Mouse (Mus musculus) erythroid progenitor cell, adult 5-6 weeks (primary cell): ENCODE results near the gene Kctd5. TPM values are rescaled to one million over a fixed set of nuclear protein-coding genes. Genes with fewer than 3 reads are reported as not detected.

ENCODE experiments used
- ATAC-seq: replicated peaks from 2 replicates; pipeline ENCODE4 v1.8.0; 2016; ENCODE audit warnings: moderate number of reproducible peaks, mild to moderate bottlenecking, moderate TSS enrichment, inconsistent platforms; ENCODE audit not compliant: poor library complexity, low FRiP score, severe bottlenecking
- total RNA-seq, 2 experiments: library from RNA; stranded (forward) in 1 of 2; stranded (reverse) in 1 of 2; fragments of 150-400 nt in 1 of 2; fragments of 186-747, 209-891 nt in 1 of 2; gene quantifications; 2 replicates each; pipeline versions ENCODE4 v1.2.3 to v1.2.4; 2015 to 2017; ENCODE audit warnings: low replicate concordance in 2 of 2

The Kctd5 gene
- total RNA-seq, 2 experiments from 2014 or later = 5.0 to 8.0 TPM

DNA sequence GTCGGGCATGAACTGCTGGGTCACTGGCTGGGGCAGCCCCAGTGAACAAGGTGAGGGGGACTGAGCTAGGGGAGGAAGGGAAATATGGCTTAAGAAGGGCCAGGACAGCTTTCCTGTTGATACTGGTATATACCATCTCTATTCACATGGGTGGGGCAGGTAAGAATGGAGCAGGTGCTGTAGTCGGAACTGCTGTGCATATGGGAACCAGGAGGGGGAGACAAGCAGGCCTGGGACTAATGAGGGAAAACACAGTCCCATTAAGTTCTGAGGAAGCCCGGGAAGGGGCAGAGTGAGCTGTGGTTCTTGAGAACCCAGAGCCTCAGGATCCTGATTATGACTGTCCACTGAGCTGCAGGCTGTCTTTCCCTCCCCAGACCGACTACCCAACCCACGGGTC, 28.8 kb downstream of the Kctd5 start:
- ATAC-seq = no peak

DNA sequence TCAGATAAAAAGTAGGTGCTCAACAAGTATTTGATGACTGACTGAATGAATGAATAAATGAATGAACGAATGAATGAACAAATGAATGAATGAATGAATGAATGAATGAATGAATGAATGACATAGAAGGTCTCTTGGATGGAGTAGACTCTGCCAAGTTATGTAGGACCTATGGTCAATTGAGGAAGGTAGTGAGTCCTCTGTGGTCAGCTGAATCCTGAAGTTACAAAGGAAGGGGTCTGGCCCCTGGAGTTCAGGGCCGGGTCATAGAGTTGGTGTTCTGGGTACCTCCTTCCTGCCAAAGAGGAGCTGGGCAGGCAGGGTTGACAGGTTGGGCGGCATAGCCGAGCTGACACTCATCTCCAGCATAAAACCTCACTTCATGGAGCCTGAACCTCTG, 35.4 kb downstream of the Kctd5 start, which contains the start of gene Prss27:
Gene Prss27 (plus strand): TSS at position 301 of the 400 bp plus-strand sequence.
- ATAC-seq = no peak

DNA sequence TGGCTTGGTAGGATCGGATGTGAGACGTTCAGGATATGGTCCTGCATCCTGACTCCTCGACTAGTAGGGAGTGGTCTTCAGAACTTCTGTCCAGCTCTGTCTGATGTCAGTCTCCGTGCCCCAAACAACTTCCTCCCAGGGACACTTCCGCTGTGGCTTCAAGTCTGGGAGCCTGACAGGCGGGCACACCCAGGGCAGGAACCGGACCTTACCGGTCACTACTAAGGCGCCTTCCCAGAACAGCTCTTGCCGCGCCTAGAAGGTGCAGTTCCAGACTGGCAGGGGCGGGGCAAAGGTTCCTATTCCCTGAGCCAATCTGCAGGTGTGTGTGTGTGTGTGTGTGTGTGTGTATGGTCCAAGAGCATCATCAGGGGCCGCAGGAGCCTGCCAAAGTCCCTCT, 35.9 kb downstream of the Kctd5 start:
- ATAC-seq = no peak; the same call in 1 of the 2 replicates

DNA sequence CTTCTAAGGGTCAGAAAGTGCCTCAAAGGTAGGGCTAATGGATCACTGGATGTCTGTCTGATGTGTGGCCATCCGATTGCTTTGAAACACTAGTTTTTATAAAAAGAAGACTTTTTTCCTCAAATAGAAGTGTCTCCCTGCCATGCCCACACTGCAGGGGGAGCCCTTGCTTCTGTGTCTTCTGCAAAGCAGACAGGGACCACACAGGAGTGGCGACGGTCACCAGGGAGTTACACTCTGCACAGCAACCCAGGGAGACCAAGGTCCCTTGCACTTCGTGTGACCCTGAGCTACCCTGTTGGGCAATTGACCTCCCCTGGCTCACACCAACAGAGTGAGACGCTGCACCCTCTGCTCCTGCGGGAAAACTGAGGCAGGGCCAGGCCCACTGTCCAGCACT, 36.3 kb downstream of the Kctd5 start:
- ATAC-seq = 0 out of 2 replicates have a peak, but pooled peaks have one; percentile 15

DNA sequence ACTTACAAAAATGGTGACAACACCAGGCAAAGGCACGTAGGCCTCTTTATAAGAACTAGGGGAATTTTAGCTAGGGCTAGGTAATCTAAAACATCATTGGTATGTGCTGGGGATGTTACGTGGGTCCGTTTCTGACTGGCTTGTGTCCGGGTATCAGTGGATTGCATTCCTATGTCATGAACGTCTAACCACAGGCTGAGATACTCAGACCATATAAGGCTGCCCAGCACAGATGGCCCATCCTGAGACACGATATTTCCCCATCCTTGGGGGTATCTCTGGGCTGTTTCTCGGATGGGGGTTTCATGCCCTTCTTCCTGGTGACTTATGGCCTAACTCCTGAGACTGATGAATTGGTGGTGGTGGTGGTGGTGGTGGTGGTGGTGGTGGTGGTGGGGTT, 38.2 kb downstream of the Kctd5 start:
- no peak for ATAC-seq

DNA sequence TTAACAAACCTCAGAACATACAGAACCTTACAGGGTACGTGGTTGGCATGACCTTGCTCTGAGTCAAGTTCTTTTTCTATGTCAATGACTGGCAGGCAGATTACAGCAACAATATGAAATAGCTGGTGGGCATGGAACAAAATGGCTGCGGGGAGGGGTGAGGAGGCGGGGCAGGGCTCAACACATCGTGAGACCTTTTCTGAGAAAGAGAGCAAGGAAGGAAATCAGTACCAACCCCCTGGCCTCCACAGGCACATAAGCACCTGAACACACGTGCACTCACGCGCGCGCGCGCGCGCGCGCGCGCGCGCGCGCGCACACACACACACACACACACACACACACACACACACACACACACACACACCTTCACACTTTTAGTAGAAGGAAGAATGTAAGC, 42.7 kb downstream of the Kctd5 start:
- no peak for ATAC-seq

DNA sequence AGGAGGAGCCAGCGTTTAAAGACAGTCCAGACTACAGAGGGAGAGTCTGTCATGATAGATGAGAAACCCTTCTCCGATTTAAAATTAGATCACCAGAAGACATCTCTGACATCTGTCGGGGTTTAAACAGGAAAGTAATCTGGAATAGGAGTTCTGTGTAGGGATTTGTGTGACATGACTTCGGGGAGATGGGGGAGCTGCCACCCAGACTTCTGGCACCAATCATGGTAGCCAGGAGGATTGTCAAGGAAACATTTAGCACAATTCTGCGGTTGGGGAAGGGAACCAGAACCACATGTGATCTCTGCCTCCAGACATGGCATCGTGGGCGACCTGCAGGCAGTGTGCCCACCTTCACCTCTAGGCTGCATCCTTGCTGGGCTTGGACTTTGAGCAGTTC, 43.8 kb downstream of the Kctd5 start:
- no peak for ATAC-seq

DNA sequence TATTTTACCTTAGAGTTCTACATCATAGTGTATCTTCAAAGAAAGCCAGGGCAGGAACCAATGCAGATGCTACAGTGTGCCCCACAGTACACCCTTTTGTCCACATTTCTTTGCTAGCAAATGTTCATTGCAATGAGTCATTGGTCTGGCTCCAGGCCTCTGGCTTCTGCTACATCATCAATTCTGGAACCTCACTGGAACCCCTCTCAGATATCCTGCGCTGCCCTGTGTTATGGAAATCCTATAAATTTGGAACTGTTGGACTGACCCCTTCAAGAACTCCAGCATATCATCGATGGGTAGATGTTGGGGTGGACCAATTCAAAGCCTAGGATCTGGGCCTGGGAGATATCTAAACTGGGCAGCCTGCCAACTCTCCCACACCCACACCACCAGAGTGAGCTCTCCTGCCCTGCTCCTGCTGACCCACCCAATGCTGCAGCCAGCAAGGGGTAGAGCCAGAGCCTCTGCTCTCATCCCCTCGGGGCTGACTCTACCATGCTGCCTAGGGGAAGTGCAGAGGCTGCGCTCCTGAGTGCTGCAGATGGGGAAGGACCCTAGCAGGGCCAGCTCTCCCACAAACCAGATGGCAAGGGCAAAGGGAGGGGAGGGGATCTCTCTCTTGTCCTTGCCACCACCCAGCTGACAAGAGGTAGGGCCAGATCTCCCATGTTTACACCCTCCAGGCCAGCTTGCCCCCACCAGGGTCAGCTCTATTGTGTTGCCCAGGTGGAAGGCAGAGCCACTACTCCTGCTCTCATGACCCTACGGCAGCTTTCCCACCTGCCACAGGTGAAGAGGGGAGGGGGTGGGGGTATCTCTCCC, 51.7 kb downstream of the Kctd5 start:
- peak; percentile 98 for ATAC-seq

DNA sequence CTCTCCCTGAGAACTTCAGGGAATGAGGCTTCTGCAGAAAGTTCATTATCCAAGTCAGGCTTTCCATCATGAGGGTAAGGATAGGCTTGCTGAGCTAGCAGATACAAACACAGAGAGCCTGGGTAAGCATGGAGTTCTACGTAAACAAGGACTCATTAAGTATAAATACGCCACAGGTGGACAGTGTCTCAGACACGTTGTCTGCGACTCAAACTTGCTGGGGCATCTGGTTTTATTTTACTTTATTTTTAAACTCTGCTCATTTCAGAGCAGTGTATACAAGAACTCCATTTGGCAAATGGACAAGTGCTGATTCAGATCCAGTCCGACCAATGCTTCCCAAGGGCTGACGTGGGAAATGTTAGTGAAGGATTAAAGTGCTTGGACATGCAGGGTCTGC, 52.6 kb downstream of the Kctd5 start:
- ATAC-seq = no peak

DNA sequence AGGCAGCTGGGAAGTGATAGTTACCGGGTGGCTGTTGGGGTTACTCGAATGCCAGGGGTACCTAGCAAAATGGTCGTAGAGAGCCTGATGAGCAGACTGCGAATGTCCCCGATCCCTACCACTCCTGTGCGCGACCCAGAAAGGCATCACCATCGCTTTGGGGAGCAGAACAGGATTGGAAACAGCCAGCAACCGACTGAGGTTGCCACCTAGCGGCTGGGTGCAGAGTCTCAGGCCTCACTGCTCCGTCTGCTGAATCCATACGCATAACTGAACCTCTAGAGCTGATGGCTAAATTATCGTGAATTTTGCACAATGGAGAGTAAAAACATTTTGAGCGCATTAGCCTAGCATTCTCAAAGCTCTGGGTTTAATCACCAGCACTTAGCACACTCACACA, 57.6 kb downstream of the Kctd5 start:
- ATAC-seq = peak; percentile 79; the same call in 1 of the 2 replicates

DNA sequence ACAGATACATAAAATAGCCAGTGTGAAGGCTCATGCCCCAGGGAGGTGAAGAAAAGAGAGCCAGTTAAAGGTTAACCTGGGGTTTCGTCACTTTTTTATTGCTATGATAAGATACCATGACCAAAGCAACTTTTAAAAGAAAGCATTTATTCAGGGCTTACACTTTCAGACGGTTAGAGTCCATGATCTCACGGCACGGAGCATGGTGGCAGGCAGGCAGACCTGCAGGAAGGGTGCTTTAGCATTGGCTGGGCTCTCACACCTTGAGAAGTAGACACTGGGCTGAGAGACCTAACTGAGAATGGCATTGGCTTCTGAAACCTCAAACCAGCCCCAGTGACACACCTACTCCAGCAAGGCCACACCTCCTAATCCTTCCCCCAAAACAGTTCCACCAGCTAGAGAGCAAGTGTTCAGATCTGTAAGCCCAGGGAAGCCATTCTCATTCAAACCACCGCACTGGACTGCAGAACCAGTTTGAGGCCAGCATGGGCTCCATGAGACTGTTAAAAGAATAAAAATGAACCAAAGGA, 58.8 kb downstream of the Kctd5 start:
- no peak for ATAC-seq

DNA sequence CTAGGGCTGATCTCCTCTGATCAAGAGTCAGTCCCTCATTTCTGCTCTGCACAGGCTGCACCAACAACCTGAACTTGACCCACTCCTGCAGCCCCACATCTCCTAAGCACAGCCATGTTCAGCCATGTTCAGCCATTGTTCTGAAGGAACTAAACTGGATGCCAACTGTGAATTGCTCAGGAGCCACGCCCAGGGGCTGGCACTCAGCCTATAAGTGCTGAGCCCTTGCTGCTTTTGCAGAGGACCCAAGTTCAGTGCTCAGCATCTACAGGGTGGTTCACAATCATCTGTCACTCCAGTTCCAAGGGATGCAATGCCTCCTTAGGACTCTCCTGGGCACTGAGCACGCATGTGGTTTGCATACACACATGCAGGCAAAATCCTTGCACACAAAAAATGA, 60.4 kb downstream of the Kctd5 start:
- ATAC-seq = no peak

DNA sequence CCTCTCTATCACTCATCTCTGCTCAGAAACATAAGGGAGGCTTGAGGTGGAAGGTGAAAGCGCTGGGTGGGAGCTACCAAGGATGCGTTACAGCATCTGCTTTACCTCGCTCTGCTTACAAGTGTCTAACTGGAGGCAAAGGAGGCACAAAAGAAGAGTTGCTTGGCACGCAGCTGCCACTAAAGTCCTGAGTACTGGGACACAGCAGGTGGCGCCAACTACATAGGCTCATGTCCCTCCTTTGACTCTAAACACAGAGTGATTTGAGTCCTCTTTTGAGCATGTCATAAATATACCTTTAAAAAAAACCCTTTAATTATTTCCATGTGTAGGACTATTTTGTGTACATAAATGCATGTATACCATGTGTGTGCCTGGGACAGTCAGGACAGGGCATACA, 63.7 kb downstream of the Kctd5 start:
- ATAC-seq = no peak

DNA sequence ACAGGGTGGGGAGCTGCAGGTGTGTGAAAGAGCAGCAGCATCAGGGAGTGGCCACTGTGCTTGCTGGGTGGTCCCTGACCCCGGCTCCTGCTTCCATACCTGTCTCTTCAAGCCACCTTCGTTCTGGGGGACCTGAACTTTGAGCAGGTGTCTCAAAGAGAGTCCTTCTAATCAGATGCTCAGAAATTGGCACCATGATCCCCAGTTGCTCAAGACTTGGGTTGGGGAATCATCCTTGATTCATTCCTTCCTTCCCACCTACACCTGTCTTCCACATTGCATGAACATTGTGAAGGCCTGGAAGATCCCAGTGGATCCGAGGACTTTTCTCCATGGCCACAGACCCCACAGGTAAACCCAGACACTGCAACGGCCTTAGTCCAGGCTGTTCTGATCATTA, 65.2 kb downstream of the Kctd5 start:
- no peak for ATAC-seq

DNA sequence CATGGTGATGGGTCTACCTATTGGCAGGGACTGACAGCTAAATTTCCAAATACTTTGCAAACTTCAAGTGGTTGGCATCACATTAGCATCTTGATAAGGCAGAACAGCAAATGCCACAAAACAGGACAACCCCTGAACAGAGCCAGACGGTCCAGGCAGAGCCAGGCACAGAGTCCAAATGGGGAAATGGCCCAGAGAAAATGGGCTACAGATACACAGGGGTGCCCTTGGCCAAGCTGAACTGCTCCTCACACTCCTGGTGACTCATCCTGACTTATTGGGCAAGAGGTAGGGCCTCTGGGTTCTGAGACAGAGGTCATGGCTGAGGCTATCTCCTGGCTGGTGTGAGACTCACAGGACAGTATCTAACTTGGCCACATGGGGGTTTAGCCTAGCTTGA, 65.9 kb downstream of the Kctd5 start:
- no peak for ATAC-seq

DNA sequence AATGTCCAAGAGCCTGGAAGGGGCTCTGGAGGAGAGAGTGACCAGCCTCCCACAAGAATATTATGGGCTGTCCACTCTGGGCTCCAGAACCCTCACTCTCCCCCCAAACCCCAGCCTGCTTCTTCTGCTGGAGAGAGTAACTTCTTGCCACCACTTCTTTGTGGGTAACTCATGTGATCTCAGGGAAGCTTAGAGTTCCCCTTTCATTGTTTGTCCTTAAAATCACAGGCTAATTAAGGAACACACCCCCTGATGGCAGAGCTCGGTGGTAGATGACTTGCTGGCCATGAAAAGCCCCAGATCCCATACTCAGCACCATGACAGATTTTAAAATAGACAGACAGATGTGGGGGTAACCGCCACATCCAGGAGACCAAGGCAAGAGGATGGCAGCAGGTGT, 66.4 kb downstream of the Kctd5 start:
- no peak for ATAC-seq

DNA sequence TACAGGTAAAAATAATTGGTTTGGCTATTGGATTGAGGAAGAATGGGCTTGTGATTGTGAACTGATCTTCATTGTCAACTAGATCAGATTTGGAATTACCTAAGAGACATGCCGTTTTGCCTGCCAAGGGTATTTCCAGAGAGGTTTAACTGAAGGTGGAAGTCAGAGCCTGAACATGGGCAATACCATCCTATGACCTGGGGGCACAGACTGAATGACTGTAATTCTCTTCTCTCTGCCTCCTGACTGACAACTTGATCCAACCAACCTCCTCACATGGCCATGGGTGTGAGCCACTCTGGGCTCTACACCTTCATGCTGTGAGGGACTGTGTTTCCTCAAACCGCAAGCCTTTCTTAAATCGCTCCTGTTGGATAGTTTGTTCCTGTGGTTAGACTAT, 68.2 kb downstream of the Kctd5 start:
- ATAC-seq = no peak

DNA sequence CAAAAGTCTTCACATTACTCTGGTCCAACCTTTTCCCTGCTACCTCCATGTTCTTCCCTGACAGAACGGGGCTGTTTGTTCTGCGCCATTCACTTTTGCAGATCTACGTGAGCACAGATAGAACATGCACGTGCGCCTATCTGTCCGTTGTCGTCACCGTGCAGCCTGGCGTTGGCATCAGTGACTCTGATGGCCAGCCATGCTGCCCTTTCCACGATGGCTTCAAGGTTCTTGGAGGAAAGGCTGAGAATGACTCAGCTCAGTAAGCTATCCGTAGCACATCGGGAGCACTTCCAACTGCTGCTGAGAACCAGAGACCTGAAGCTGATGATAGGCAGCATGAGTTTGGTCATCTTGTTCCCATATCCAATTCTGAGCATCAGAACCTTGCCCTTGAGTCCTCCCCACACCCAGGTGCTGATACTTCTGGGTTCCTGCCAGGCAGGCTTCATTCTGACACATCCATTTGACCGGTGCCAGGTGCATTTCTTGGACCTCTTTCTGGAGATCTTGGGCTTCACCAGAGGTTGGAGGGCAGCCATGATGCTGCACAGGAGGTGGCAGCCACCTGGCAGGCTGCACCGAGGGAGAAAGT, 69.1 kb downstream of the Kctd5 start:
- no peak for ATAC-seq

DNA sequence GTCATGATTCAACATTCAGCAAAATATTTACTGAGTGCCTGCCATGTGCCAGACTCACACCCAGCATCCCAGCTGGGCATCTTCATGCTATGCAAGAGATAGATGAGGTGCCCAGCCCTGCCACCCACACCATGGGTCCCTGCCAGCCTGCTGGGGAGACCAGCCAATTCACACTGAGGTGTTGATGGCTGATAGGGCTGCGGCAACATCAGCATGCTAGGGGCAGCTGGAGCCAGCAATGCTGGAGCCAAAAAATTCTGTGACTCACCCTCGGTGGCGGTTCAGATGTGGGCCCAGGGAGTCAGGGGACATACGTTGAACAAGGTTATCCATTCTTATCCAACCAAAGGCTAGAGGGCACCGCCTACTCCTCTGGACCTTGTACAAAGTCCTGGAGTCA, 72.9 kb downstream of the Kctd5 start:
- ATAC-seq = no peak

DNA sequence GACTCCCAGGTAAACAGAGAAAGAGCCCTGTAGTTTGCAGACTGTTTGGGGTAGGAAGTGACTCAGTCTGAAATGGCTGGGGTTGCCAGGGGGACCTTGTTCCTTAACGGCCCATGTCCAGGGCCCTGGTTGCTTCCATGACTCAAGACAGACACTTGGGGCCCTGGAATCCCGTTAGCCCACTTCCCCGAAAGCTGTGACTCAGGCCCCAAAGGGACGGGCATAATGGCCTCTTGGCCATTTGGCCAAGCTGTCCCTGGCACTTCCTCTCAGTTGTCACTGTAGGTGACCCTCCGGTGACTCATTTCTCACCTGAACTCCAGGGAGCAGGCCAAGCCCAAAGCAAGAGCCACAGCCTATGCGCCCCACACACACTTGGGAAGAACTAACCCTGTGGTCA, 74.9 kb downstream of the Kctd5 start:
- ATAC-seq = no peak

DNA sequence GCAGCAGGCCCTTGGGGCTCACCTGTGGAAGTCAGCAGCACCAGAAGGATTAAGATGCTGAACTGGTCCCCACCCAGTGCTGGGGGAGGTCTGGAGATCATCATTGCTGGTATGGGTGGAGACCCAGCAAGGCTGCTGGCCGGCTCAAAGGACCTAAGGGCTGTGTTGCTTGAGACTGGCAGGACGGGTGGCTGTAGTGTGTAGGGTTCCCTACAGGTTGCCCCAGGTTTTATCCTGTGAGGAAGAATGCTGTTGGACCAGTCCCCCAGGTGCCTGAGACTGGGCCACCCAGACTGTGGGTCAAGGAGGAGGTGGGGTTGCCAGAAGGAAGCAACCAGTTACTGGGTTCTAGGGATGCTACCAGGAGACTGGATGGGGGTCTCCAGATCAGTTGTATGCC, 75.4 kb downstream of the Kctd5 start, which contains the start of gene Prss22:
Gene Prss22 (minus strand): TSS at position 200 of the 400 bp plus-strand sequence.
- ATAC-seq = no peak
